Mouse (Mus musculus) urinary bladder, postnatal 4 days (tissue): ENCODE measurements at regions not wholly inside any gene's neighbourhood (a gene's known extent, or its start where the extent isn't known, plus 50 kb on each side); places are given as distances from the start of the nearest gene placed in this dataset.

Source experiments
- DNase-seq, 2 experiments: peaks; one replicate each; pipeline ENCODE4 v3.0.0; 2021 to 2022; ENCODE audit warnings: low spot score in 2 of 2

- DNase-seq: no peak
These were observed 398.2 kb upstream of the Mmadhc start for GRCm38 (mm10) chr2:50694849-50695248.

- DNase-seq: no peak
These were observed 397.3 kb upstream of the Mmadhc start for GRCm38 (mm10) chr2:50693784-50694350.

GRCm38 (mm10) chr2:50690120-50691103 lies 393.8 kb upstream of the Mmadhc start:
- DNase-seq: no peak

GRCm38 (mm10) chr2:50687672-50688151 lies 391.1 kb upstream of the Mmadhc start:
- DNase-seq: no peak

GRCm38 (mm10) chr2:50687222-50687621 lies 390.6 kb upstream of the Mmadhc start:
- DNase-seq: peak in 1 of 2 experiments; percentile 52

- DNase-seq: no peak
These were observed 380.9 kb upstream of the Mmadhc start for GRCm38 (mm10) chr2:50677456-50677855.

- DNase-seq: no peak
These were observed 379.3 kb upstream of the Mmadhc start for GRCm38 (mm10) chr2:50675736-50676550.

- DNase-seq: no peak
These were observed 378.2 kb upstream of the Mmadhc start for GRCm38 (mm10) chr2:50674856-50675175.

- DNase-seq: no peak
These were observed 377.7 kb upstream of the Mmadhc start for GRCm38 (mm10) chr2:50674151-50674855.

- DNase-seq: no peak
These were observed 372.7 kb upstream of the Mmadhc start for GRCm38 (mm10) chr2:50669297-50669696.

- no peak for DNase-seq
These were observed 372.2 kb upstream of the Mmadhc start for GRCm38 (mm10) chr2:50668789-50669188.

- no peak for DNase-seq
These were observed 370.6 kb upstream of the Mmadhc start for GRCm38 (mm10) chr2:50667180-50667579.

GRCm38 (mm10) chr2:50662504-50662903 lies 365.9 kb upstream of the Mmadhc start:
- no peak for DNase-seq

- DNase-seq: no peak
These were observed 363.4 kb upstream of the Mmadhc start for GRCm38 (mm10) chr2:50660000-50660399.

- DNase-seq: no peak
These were observed 361.2 kb upstream of the Mmadhc start for GRCm38 (mm10) chr2:50657826-50658225.

- DNase-seq: no peak
These were observed 359.8 kb upstream of the Mmadhc start for GRCm38 (mm10) chr2:50656351-50656750.

- DNase-seq: no peak
These were observed 358.3 kb upstream of the Mmadhc start for GRCm38 (mm10) chr2:50654953-50655324.

- DNase-seq: no peak
These were observed 357.8 kb upstream of the Mmadhc start for GRCm38 (mm10) chr2:50654221-50654952.

- no peak for DNase-seq
These were observed 356.6 kb upstream of the Mmadhc start for GRCm38 (mm10) chr2:50653121-50653615.

- DNase-seq: no peak
These were observed 353.1 kb upstream of the Mmadhc start for GRCm38 (mm10) chr2:50649656-50650055.

GRCm38 (mm10) chr2:50643219-50643618 lies 346.6 kb upstream of the Mmadhc start:
- DNase-seq: no peak
